Mouse (Mus musculus): Measurements from ENCODE around the gene Foxp4.

DNA sequence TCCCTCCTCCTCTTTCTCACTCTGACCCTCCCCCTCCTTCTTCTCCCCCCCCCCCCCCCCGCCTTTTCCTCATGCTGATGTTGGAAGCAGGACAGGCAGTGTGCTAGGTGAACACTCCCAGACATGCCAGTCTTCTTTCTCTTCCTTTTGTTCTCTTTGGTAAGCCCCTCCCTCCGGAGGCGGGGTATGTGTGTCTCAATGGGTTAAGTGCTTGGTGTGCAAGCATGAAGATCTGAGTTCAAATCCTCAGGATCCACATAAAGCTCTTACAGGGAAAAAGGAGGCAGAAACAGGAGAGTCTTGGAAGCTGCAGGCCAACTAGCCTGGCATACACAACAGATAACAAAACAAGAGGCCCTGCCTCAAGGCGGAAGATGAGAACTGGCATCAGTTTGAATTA, 71.1 kb downstream of the Foxp4 start:
- TF ChIP-seq CTCF (IDR thresholded peaks at IDR 0.05; ENCODE audit: low read depth) (no peak), EP300 (optimal IDR thresholded peaks at IDR 0.05) (no peak)
